Mouse (Mus musculus) kidney, postnatal 25 days (tissue): ENCODE results near the gene Atp5b.
A peak's percentile ranks its signal among the peaks of the same experiment; 100 is the strongest.

Source experiments
- DNase-seq, 2 experiments: peaks; one replicate each; pipeline ENCODE4 v3.0.0; 2021; ENCODE audit warnings: mixed read lengths in 2 of 2

Gene Atp5b

GRCm38 (mm10) chr10:128097587-128097971 is 14.5 kb downstream of the Atp5b start:
- peak; percentile 74 to 80 for DNase-seq

GRCm38 (mm10) chr10:128110103-128110761 is 27.2 kb downstream of the Atp5b start:
- DNase-seq, result no peak

- no peak for DNase-seq
These were observed 28.2 kb downstream of the Atp5b start for GRCm38 (mm10) chr10:128111227-128111626.

- no peak for DNase-seq
These were observed 40.8 kb downstream of the Atp5b start for GRCm38 (mm10) chr10:128123833-128124232.

GRCm38 (mm10) chr10:128124831-128125230 is 41.8 kb downstream of the Atp5b start:
- no peak for DNase-seq

- DNase-seq, result no peak
These were observed 42.9 kb downstream of the Atp5b start for GRCm38 (mm10) chr10:128125951-128126350.

- no peak for DNase-seq
These were observed 44.4 kb downstream of the Atp5b start for GRCm38 (mm10) chr10:128127497-128127896.

- no peak for DNase-seq
These were observed 45.1 kb downstream of the Atp5b start for GRCm38 (mm10) chr10:128128143-128128542.

GRCm38 (mm10) chr10:128131297-128131696 is 48.2 kb downstream of the Atp5b start:
- no peak for DNase-seq

GRCm38 (mm10) chr10:128131812-128132211 is 48.7 kb downstream of the Atp5b start:
- DNase-seq, result no peak

GRCm38 (mm10) chr10:128133650-128134332 is 50.7 kb downstream of the Atp5b start:
- no peak for DNase-seq

- DNase-seq, result no peak
These were observed 52.3 kb downstream of the Atp5b start for GRCm38 (mm10) chr10:128135374-128135773.
